In genomic region chr14:17742902-17743712, GRCm38 (mm10) we compare ENCODE assay signal across 13 mouse cellular contexts.
A peak's percentile ranks its signal among the peaks of the same experiment; 100 is the strongest.
DNase-seq lines count a peak whose midpoint lies in the region; ATAC-seq and TF ChIP-seq lines count a peak whose summit lies in the region.
"Had no signal": no experiment of that assay in that cellular context is flagged by ENCODE, and none has a peak within 500 bp of the region (broad histone marks: within the 10 kb centered on the region; RNA-seq: fewer than 3 reads in every experiment).

No protein-coding gene starts in this region.

- intact Hi-C loops in gastrocnemius, adult 2 months (cut with DNase I), result loop anchor here (10.0 kb wide), 1 partner anchor 162 kb away; no protein-coding TSS in a partner anchor

- peak overlapping the region; percentile 50 for H3K4me3 ChIP-seq in gastrocnemius, adult 2 months
- H3K4me3 ChIP-seq in lung, embryonic 16.5 days (ENCODE audit: low read length), result no peak overlapping the region
- H3K4me3 ChIP-seq in lung, adult 2 months (replicated peaks; ENCODE audit: extremely low read depth, low read depth, low read length), result no peak overlapping the region
- no peak overlapping the region for H3K4me3 ChIP-seq in small intestine, adult 2 months (ENCODE audit: low read depth, low read length)
- H3K4me3 ChIP-seq: liver, embryonic 13.5 days had no signal

- peak; percentile 74 for ATAC-seq in lung, embryonic 16.5 days (ENCODE audit: low read depth)
- ATAC-seq: activated CD4-positive, CD25-positive, alpha-beta regulatory T cell, adult 4 months had no signal

- no peak for TF ChIP-seq CTCF in gastrocnemius, adult 2 months (IDR thresholded peaks at IDR 0.05)
- no peak for TF ChIP-seq CTCF in lung, adult 2 months (IDR thresholded peaks at IDR 0.05; ENCODE audit: insufficient read depth, low read length)
- no peak for TF ChIP-seq CTCF in small intestine, adult 2 months (IDR thresholded peaks at IDR 0.05; ENCODE audit: extremely low read depth, insufficient read length, insufficient replicate concordance, low read depth, low read length)

- H3K9me3 ChIP-seq in lung, embryonic 16.5 days (ENCODE audit: control insufficient read depth, low read length), result no peaks in the 10 kb centered on the region
- H3K9me3 ChIP-seq: liver, embryonic 13.5 days had no signal

- H3K36me3 ChIP-seq in lung, embryonic 16.5 days (ENCODE audit: control insufficient read depth, insufficient read depth, low read length), result no peaks in the 10 kb centered on the region
- H3K36me3 ChIP-seq in small intestine, adult 2 months (ENCODE audit: control insufficient read depth, insufficient read depth, low read length), result no peaks in the 10 kb centered on the region
- H3K36me3 ChIP-seq: liver, embryonic 13.5 days had no signal

- H3K4me1 ChIP-seq in lung, embryonic 16.5 days (replicated peaks; ENCODE audit: control insufficient read depth, insufficient read depth, low read length), result no peaks in the 10 kb centered on the region
- H3K4me1 ChIP-seq in lung, adult 2 months (ENCODE audit: control insufficient read depth, insufficient read depth, low read length), result peaks cover 1% of the 10 kb centered on the region
- peaks cover 18% of the 10 kb centered on the region; the same call in 1 of the 2 replicates for H3K4me1 ChIP-seq in small intestine, adult 2 months (ENCODE audit: control insufficient read depth, insufficient read depth, insufficient read length, low read length)
- H3K4me1 ChIP-seq: liver, embryonic 13.5 days had no signal

- no peak overlapping the region for H3K9ac ChIP-seq in lung, embryonic 16.5 days (ENCODE audit: low read length)
- H3K9ac ChIP-seq: liver, embryonic 13.5 days had no signal

- WGBS in lung, embryonic 16.5 days, result 31% methylated on average over 9 of the region's 9 CpGs
- WGBS in lung, adult 2 months, result 35% methylated on average over 9 of the region's 9 CpGs
- WGBS in small intestine, adult 2 months, result 17% methylated on average over 9 of the region's 9 CpGs

- H3K4me2 ChIP-seq in lung, embryonic 16.5 days (ENCODE audit: low read depth, low read length), result no peak overlapping the region
- H3K4me2 ChIP-seq: liver, embryonic 13.5 days had no signal

- H3K27me3 ChIP-seq in lung, embryonic 16.5 days (ENCODE audit: control insufficient read depth, insufficient read depth, low read depth, low read length), result no peaks in the 10 kb centered on the region
- H3K27me3 ChIP-seq in small intestine, adult 2 months (ENCODE audit: control insufficient read depth, insufficient read depth, low read length), result no peaks in the 10 kb centered on the region
- H3K27me3 ChIP-seq: liver, embryonic 13.5 days had no signal

- no peak for TF ChIP-seq POLR2A in lung, adult 2 months (IDR thresholded peaks at IDR 0.05; ENCODE audit: borderline replicate concordance, extremely low read depth, low read depth, low read length)
- TF ChIP-seq POLR2A in small intestine, adult 2 months (IDR thresholded peaks at IDR 0.05; ENCODE audit: low read depth, low read length), result no peak

- DNase-seq in gastrocnemius, adult 2 months, result no peak
- no peak for DNase-seq in gastrocnemius, postnatal 4 days (ENCODE audit: low spot score in 2 of 2)
- no peak for DNase-seq in lung, adult 2 months
- peak; percentile 49 to 64 for DNase-seq in adrenal gland, postnatal 36 days
- DNase-seq in kidney, postnatal 4 days, result no peak
- no peak for DNase-seq in left cerebral cortex, adult 9 months (ENCODE audit: low spot score in 2 of 2)
- DNase-seq: cerebellum, adult 11-12 months; kidney, adult 18-20 months; liver, embryonic 13.5 days; right cerebral cortex, postnatal 14 days had no signal

- peak overlapping the region; percentile 65 for H3K27ac ChIP-seq in gastrocnemius, adult 2 months
- no peak overlapping the region for H3K27ac ChIP-seq in lung, embryonic 16.5 days (ENCODE audit: low read length)
- H3K27ac ChIP-seq in small intestine, adult 2 months (ENCODE audit: insufficient read depth, low read depth, low read length), result peak overlapping the region; percentile 59
- H3K27ac ChIP-seq: liver, embryonic 13.5 days had no signal

Comparison
In these comparisons a context has a peak if more than half of its experiments do, and no peak if none do; other contexts are left out.
1. DNase-seq: peak in adrenal gland, postnatal 36 days (2 of 2); none in gastrocnemius, adult 2 months (single experiment), gastrocnemius, postnatal 4 days (0 of 2), lung, adult 2 months (single experiment), kidney, postnatal 4 days (0 of 2) and left cerebral cortex, adult 9 months (0 of 2).